Mouse (Mus musculus): Measurements from ENCODE around the gene Olfr98. TPM values are rescaled to one million over a fixed set of nuclear protein-coding genes. Genes with fewer than 3 reads are reported as not detected.

Olfr98 gene
- polyA plus RNA-seq (2015; fragmentation: Nextera tagmentation; extraction: Ambion mirVana), result not detected in 2 replicates

DNA sequence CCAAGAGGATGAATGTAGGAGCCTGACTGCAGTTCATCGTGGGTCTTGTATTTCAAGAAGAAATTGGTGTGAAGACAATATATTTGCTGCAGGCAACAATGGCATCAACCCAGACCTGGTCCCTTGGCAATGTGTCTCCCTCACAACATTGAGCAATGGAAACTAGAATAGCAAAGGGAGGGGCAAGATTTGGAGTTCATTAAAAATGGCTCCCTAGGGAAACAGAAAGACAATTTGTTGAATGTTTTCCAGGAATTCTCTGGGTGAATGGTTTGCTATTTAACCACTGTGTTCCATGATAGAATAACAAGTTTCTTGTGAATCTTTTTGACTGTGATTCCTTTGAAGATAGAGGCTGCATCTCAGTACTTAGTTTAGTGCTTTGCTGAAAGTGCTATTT is at the start of gene Olfr98:
Gene Olfr98 (minus strand): TSS at position 124 of the 400 bp plus-strand sequence.
- WGBS, result 79% methylated on average over 1 of the region's 1 CpGs
- ATAC-seq, result no peak

DNA sequence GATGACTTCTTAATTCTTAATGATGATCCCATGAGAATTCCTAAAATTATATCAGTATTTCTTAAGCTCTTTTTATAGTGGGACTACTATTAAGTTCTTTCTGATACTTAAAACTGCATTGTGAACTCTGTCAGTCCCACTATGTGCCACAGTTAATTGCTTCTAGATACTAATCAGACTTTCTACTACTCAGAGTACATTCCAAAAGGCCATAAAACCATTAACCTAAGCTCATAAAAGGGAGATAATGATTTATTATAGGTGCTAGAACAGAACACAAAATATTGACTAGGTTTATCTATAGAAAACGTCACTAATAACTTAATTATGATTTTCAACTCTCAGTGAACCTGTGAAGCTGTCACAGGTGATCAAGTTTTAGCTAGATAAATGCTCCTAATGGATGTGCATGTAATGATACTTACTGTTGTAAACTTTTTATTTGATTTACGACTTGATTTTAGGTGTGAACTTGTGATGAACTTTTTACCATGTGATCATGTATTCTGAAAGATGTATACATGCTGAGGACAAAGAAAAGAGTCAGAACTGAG is 46.7 kb upstream of the Olfr98 start:
- Histone ChIP-seq H3K9ac (replicated peaks; ENCODE audit: low read depth, low read length) (no peak overlapping the region), H3K27ac (ENCODE audit: low read length) (no peak overlapping the region), H3K4me1 (replicated peaks; ENCODE audit: control insufficient read depth, insufficient read depth, low read length) (no peaks in the 10 kb centered on the region), H3K36me3 (ENCODE audit: control insufficient read depth, insufficient read depth) (no peaks in the 10 kb centered on the region), H3K4me2 (ENCODE audit: low read length) (no peak overlapping the region), H3K27me3 (replicated peaks; ENCODE audit: control insufficient read depth, insufficient read depth, low read length) (no peaks in the 10 kb centered on the region), H3K9me3 (ENCODE audit: control insufficient read depth, low read length) (no peaks in the 10 kb centered on the region), H3K4me3 (replicated peaks; ENCODE audit: low read length) (no peak overlapping the region)
- 51% methylated on average over 2 of the region's 2 CpGs for WGBS
- no peak for ATAC-seq

More for the DNA sequence above, at the start of gene Olfr98:
- Histone ChIP-seq H3K36me3 (ENCODE audit: control insufficient read depth, insufficient read depth) (no peaks in the 10 kb centered on the region), H3K27me3 (replicated peaks; ENCODE audit: control insufficient read depth, insufficient read depth, low read length) (no peaks in the 10 kb centered on the region), H3K4me1 (replicated peaks; ENCODE audit: control insufficient read depth, insufficient read depth, low read length) (no peaks in the 10 kb centered on the region), H3K4me2 (ENCODE audit: low read length) (no peak within 1 kb of the TSS), H3K9me3 (ENCODE audit: control insufficient read depth, low read length) (no peaks in the 10 kb centered on the region), H3K27ac (ENCODE audit: low read length) (no peak within 1 kb of the TSS), H3K4me3 (replicated peaks; ENCODE audit: low read length) (no peak within 1 kb of the TSS), H3K9ac (replicated peaks; ENCODE audit: low read depth, low read length) (no peak within 1 kb of the TSS)

DNA sequence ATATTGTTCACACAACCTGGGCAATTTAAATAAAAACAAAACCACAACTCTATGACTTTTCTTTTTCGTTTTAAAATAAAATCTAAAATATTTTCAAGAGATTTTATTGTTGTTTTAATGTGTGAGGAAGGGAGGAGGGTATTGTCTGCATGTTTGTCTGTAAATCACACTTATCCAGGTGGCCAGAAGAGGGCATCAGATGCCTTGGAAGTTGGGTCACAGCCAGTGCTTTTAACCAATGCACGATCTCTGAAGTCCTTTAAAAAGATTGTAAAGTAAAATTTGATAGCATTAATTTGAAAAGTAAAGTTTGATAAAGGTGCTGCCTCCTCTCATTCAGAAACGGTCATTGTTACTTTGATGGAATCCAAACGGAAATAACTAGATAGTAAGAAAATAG is 44.9 kb upstream of the Olfr98 start:
- Histone ChIP-seq H3K27me3 (replicated peaks; ENCODE audit: control insufficient read depth, insufficient read depth, low read length) (no peaks in the 10 kb centered on the region), H3K4me3 (replicated peaks; ENCODE audit: low read length) (no peak overlapping the region), H3K36me3 (ENCODE audit: control insufficient read depth, insufficient read depth) (no peaks in the 10 kb centered on the region), H3K4me2 (ENCODE audit: low read length) (no peak overlapping the region), H3K9me3 (ENCODE audit: control insufficient read depth, low read length) (no peaks in the 10 kb centered on the region), H3K27ac (ENCODE audit: low read length) (no peak overlapping the region), H3K9ac (replicated peaks; ENCODE audit: low read depth, low read length) (no peak overlapping the region), H3K4me1 (replicated peaks; ENCODE audit: control insufficient read depth, insufficient read depth, low read length) (no peaks in the 10 kb centered on the region)
- 43% methylated on average over 4 of the region's 4 CpGs for WGBS
- ATAC-seq, result no peak

DNA sequence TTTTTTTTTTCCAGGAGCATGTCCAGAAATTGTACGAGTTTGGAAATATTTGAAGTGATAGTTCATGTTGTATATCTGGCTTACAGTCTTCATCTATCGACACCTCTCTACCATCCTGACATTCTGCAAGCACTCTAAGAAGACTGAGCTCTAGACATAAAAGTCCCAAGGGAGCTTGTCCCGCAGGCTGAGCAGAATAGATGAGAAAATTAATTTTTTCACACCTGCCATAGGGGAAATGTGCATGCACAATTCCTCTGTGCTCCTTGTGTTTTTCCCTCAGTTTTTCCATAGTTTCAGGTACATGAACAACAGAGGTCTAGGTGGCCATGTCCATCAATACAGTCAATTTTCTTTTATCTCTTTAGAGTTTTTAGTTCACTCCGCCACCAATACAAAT is 40.7 kb upstream of the Olfr98 start, which contains the start of gene Olfr101:
Gene Olfr101 (minus strand): TSS at position 101 of the 400 bp plus-strand sequence.
- 89% methylated on average over 4 of the region's 4 CpGs for WGBS
- H3K36me3 ChIP-seq (ENCODE audit: control insufficient read depth, insufficient read depth), result no peaks in the 10 kb centered on the region
- H3K4me1 ChIP-seq (replicated peaks; ENCODE audit: control insufficient read depth, insufficient read depth, low read length), result no peaks in the 10 kb centered on the region
- no peaks in the 10 kb centered on the region for H3K27me3 ChIP-seq (replicated peaks; ENCODE audit: control insufficient read depth, insufficient read depth, low read length)
- no peak within 1 kb of the TSS for H3K4me3 ChIP-seq (replicated peaks; ENCODE audit: low read length)
- no peak for ATAC-seq
- no peak within 1 kb of the TSS for H3K27ac ChIP-seq (ENCODE audit: low read length)
- no peak within 1 kb of the TSS for H3K9ac ChIP-seq (replicated peaks; ENCODE audit: low read depth, low read length)
- H3K9me3 ChIP-seq (ENCODE audit: control insufficient read depth, low read length), result no peaks in the 10 kb centered on the region
- H3K4me2 ChIP-seq (ENCODE audit: low read length), result no peak within 1 kb of the TSS

DNA sequence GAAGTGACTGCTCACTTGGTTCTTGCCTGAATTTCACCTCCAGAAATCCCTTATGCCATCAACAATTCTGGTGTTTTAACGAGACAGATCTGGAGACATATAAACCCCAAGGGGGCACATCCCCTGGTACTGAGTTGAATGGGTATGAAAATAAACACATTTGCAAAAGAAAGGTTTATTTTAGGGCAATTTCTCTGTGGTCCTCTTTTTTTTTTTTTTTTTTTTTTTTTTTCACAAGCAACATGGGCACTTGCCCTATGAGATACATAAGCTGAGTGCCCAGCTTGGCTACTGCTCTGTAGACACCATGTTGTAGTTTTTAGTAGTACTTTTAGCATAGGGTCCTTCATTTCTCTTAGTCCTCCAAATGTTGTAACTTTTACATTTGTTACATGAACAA is 19.8 kb upstream of the Olfr98 start, which contains the start of gene Olfr99:
Gene Olfr99 (minus strand): TSS at position 101 of the 400 bp plus-strand sequence.
- Histone ChIP-seq H3K4me3 (replicated peaks; ENCODE audit: low read length) (no peak within 1 kb of the TSS), H3K27me3 (replicated peaks; ENCODE audit: control insufficient read depth, insufficient read depth, low read length) (no peaks in the 10 kb centered on the region), H3K4me2 (ENCODE audit: low read length) (no peak within 1 kb of the TSS), H3K4me1 (replicated peaks; ENCODE audit: control insufficient read depth, insufficient read depth, low read length) (no peaks in the 10 kb centered on the region), H3K27ac (ENCODE audit: low read length) (no peak within 1 kb of the TSS), H3K36me3 (ENCODE audit: control insufficient read depth, insufficient read depth) (no peaks in the 10 kb centered on the region), H3K9ac (replicated peaks; ENCODE audit: low read depth, low read length) (no peak within 1 kb of the TSS), H3K9me3 (ENCODE audit: control insufficient read depth, low read length) (no peaks in the 10 kb centered on the region)
- ATAC-seq, result no peak
- WGBS, result 74% methylated on average over 1 of the region's 1 CpGs

DNA sequence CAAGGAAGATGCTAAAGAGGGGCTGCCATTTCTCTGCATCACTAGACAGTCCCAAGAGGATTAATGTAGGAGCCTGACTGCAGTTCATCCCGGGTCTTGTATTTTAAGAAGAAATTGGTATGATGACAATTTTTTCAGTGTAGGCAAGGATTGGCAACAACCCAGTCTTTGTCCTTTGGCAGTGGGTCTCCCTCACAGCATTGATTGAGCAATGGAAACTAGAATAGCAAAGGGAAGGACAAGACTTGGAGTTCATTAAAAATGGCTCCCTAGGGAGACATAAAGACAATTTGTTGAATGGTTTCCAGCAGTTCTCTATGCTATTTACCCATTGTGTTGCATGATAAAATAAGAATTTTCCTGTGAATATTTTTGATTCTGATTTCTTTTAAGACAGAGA is 16.8 kb upstream of the Olfr98 start:
- H3K9ac ChIP-seq (replicated peaks; ENCODE audit: low read depth, low read length), result no peak overlapping the region
- H3K9me3 ChIP-seq (ENCODE audit: control insufficient read depth, low read length), result no peaks in the 10 kb centered on the region
- no peak for ATAC-seq
- H3K27me3 ChIP-seq (replicated peaks; ENCODE audit: control insufficient read depth, insufficient read depth, low read length), result no peaks in the 10 kb centered on the region
- WGBS, result 72% methylated on average over 1 of the region's 1 CpGs
- H3K4me1 ChIP-seq (replicated peaks; ENCODE audit: control insufficient read depth, insufficient read depth, low read length), result no peaks in the 10 kb centered on the region
- no peak overlapping the region for H3K27ac ChIP-seq (ENCODE audit: low read length)
- H3K4me2 ChIP-seq (ENCODE audit: low read length), result no peak overlapping the region
- H3K36me3 ChIP-seq (ENCODE audit: control insufficient read depth, insufficient read depth), result no peaks in the 10 kb centered on the region
- no peak overlapping the region for H3K4me3 ChIP-seq (replicated peaks; ENCODE audit: low read length)

DNA sequence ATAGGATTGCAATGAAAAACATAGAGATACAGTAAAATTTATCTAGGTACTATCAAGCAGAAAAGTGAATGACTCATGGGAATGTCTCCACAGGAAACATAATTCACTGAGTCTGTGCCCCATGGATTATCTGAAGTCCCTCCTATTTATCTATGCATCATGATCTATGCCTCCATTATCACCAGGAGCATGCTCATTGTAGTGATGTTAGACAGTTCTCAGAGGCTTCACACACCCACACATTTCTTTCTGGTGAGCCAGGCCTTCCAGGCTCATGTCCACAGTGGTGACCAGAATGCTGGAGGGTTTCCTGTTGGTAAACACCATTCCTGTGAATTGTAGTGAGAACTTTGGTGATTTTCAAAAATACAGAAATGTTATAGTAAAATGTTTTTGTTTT is 13.0 kb upstream of the Olfr98 start:
- H3K4me2 ChIP-seq (ENCODE audit: low read length), result no peak overlapping the region
- no peak overlapping the region for H3K27ac ChIP-seq (ENCODE audit: low read length)
- H3K4me3 ChIP-seq (replicated peaks; ENCODE audit: low read length), result no peak overlapping the region
- H3K4me1 ChIP-seq (replicated peaks; ENCODE audit: control insufficient read depth, insufficient read depth, low read length), result no peaks in the 10 kb centered on the region
- H3K9ac ChIP-seq (replicated peaks; ENCODE audit: low read depth, low read length), result no peak overlapping the region
- no peaks in the 10 kb centered on the region for H3K36me3 ChIP-seq (ENCODE audit: control insufficient read depth, insufficient read depth)
- no peak for ATAC-seq
- H3K9me3 ChIP-seq (ENCODE audit: control insufficient read depth, low read length), result no peaks in the 10 kb centered on the region
- H3K27me3 ChIP-seq (replicated peaks; ENCODE audit: control insufficient read depth, insufficient read depth, low read length), result no peaks in the 10 kb centered on the region

DNA sequence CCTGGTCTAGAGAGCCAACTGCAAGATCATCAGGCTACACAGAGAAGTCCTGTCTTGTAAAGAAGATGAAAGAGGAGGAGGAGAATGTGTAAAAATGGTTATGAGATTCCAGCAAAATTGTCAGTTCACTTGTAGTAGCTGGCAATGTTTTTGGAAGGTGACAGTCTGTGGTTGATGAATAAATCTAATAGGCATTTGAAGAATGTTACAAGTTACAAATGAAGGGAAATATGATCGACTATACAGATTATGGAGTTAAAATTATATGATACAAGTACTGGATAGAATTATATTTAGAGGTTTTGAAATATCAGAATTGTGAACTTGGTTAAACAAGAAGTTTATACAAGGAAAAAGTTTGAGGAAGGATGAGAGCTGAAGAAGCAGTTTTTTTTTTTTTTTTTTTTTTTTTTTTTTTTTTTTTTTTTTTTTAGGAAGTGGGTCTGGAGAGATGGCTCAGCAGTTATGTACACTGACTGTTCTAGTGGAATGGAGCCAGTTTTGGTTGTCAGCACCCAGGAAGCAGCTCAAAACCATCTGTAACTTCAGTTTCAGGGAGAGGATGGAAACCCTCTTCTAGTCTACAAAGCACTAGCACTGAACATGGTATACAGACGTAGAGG is 12.2 kb upstream of the Olfr98 start:
- Histone ChIP-seq H3K9me3 (ENCODE audit: control insufficient read depth, low read length) (no peaks in the 10 kb centered on the region), H3K4me1 (replicated peaks; ENCODE audit: control insufficient read depth, insufficient read depth, low read length) (no peaks in the 10 kb centered on the region), H3K36me3 (ENCODE audit: control insufficient read depth, insufficient read depth) (no peaks in the 10 kb centered on the region), H3K9ac (replicated peaks; ENCODE audit: low read depth, low read length) (no peak overlapping the region), H3K4me2 (ENCODE audit: low read length) (no peak overlapping the region), H3K4me3 (replicated peaks; ENCODE audit: low read length) (no peak overlapping the region), H3K27me3 (replicated peaks; ENCODE audit: control insufficient read depth, insufficient read depth, low read length) (no peaks in the 10 kb centered on the region), H3K27ac (ENCODE audit: low read length) (no peak overlapping the region)
- WGBS, result 82% methylated on average over 2 of the region's 2 CpGs
- no peak for ATAC-seq

DNA sequence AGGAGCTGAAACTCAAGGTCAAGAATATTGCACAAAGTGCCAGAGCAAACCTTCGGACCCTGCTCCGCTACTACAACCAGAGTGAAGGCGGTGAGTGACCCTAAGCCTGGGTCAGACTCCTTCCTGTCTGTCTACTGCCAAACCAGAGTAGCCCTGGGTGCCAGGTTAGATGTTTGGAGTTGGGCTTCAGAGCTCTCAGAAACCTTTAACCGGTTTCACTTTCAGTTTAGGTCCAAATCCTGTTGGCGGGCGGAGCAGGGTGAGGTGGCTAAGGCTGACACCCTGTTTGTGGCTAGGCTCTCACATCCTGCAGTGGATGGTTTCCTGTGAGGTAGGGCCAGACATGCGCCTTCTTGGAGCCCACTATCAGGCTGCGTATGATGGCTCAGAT is 7.1 kb upstream of the Olfr98 start:
- Histone ChIP-seq H3K27me3 (replicated peaks; ENCODE audit: control insufficient read depth, insufficient read depth, low read length) (no peaks in the 10 kb centered on the region), H3K9me3 (ENCODE audit: control insufficient read depth, low read length) (no peaks in the 10 kb centered on the region), H3K36me3 (ENCODE audit: control insufficient read depth, insufficient read depth) (no peaks in the 10 kb centered on the region), H3K4me2 (ENCODE audit: low read length) (peak overlapping the region; percentile 91), H3K4me3 (replicated peaks; ENCODE audit: low read length) (peak overlapping the region; percentile 60), H3K4me1 (replicated peaks; ENCODE audit: control insufficient read depth, insufficient read depth, low read length) (no peaks in the 10 kb centered on the region; the same call in 1 of the 2 replicates), H3K9ac (replicated peaks; ENCODE audit: low read depth, low read length) (no peak overlapping the region), H3K27ac (ENCODE audit: low read length) (no peak overlapping the region)
- ATAC-seq, result peak; percentile 13
- 70% methylated on average over 8 of the region's 8 CpGs for WGBS
